Mouse (Mus musculus) neural tube, embryonic 14.5 days (tissue): ENCODE measurements around the gene Thpo. TPM values are rescaled to one million over a fixed set of nuclear protein-coding genes. Genes with fewer than 3 reads are reported as not detected.
A peak's percentile ranks its signal among the peaks of the same experiment; 100 is the strongest.

ENCODE experiments used
- ATAC-seq: fragments of 200-750 bp; cut with Nextera tagmentation; 2 replicates; pipeline ENCODE4 v1.8.0; 2017; ENCODE audit warnings: low read depth, mild to moderate bottlenecking, moderate TSS enrichment, moderate library complexity
- H3K27ac ChIP-seq: fragments of 300-500 bp; sonication (generic); 2 replicates; pipeline ENCODE4 v1.5.1; 2014; ENCODE audit warnings: low read depth, mild to moderate bottlenecking, control low read depth, low read length, moderate library complexity, mixed read lengths
- H3K27me3 ChIP-seq: fragments of 300-500 bp; sonication (generic); 2 replicates; pipeline ENCODE4 v1.6.1; 2014; ENCODE audit warnings: low read length; ENCODE audit not compliant: control insufficient read depth, insufficient read depth
- H3K36me3 ChIP-seq: fragments of 300-500 bp; sonication (generic); 2 replicates; pipeline ENCODE4 v1.6.1; 2014; ENCODE audit warnings: low read length, mixed read lengths; ENCODE audit not compliant: control insufficient read depth, insufficient read depth
- H3K4me1 ChIP-seq: fragments of 300-500 bp; sonication (generic); 2 replicates; pipeline ENCODE4 v1.6.1; 2014; ENCODE audit warnings: low read length; ENCODE audit not compliant: control insufficient read depth, insufficient read depth
- H3K4me2 ChIP-seq: fragments of 300-500 bp; sonication (generic); 2 replicates; pipeline ENCODE4 v1.6.1; 2014; ENCODE audit warnings: mild to moderate bottlenecking, low read depth, low read length, control low read depth
- H3K4me3 ChIP-seq: fragments of 300-500 bp; sonication (generic); 2 replicates; pipeline ENCODE4 v1.5.1; 2014; ENCODE audit warnings: low read depth, low read length, control low read depth, mixed read lengths
- H3K9ac ChIP-seq: fragments of 300-500 bp; sonication (generic); replicated peaks from 2 replicates; pipeline ENCODE4 v1.6.1; 2014; ENCODE audit warnings: low read depth, mild to moderate bottlenecking, control low read depth, low read length, mixed read lengths
- H3K9me3 ChIP-seq: fragments of 300-500 bp; sonication (generic); 2 replicates; pipeline ENCODE4 v1.6.1; 2016; ENCODE audit warnings: low read length; ENCODE audit not compliant: control insufficient read depth
- WGBS: fragments of 180-500 bp; shearing (Covaris S2); extraction: QIAGEN DNeasy Blood & Tissue Kit; methylation state at CpG from one replicate; pipeline ENCODE4 v1.1.7; 2014; 5-methylcytosine and 5-hydroxymethylcytosine counted together
- polyA plus RNA-seq: library from polyadenylated mRNA; unstranded; fragments of >200 nt; fragmentation: Nextera tagmentation; extraction: Ambion mirVana; gene quantifications from 2 replicates; pipeline ENCODE4 v1.2.1, GENCODE M21; 2014

The Thpo gene
- polyA plus RNA-seq = 0.99 and 1.6 TPM in 2 replicates

GRCm38 (mm10) chr16:20733731-20734730 is at the start of gene Thpo:
Gene Thpo (minus strand): TSS chr16:20734511.
- Histone ChIP-seq H3K36me3 (no peaks in the 10 kb centered on the region), H3K27ac (no peak within 1 kb of the TSS; the same call in 1 of the 2 replicates), H3K9ac (peak within 1 kb of the TSS; percentile 61), H3K9me3 (no peaks in the 10 kb centered on the region), H3K4me3 (peak within 1 kb of the TSS; percentile 49), H3K4me1 (peaks cover 13% of the 10 kb centered on the region), H3K27me3 (peaks cover 9% of the 10 kb centered on the region), H3K4me2 (peak within 1 kb of the TSS; percentile 72)
- no peak for ATAC-seq
- WGBS = 1% methylated on average over 45 of the region's 45 CpGs

GRCm38 (mm10) chr16:20783891-20784290 is 49.6 kb upstream of the Thpo start:
- no peak for ATAC-seq
- no peaks in the 10 kb centered on the region for H3K36me3 ChIP-seq
- H3K4me3 ChIP-seq = no peak overlapping the region
- no peaks in the 10 kb centered on the region for H3K4me1 ChIP-seq
- no peak overlapping the region for H3K27ac ChIP-seq
- 93% methylated on average over 2 of the region's 2 CpGs for WGBS
- H3K9ac ChIP-seq = no peak overlapping the region
- no peaks in the 10 kb centered on the region for H3K9me3 ChIP-seq
- no peak overlapping the region for H3K4me2 ChIP-seq
- no peaks in the 10 kb centered on the region for H3K27me3 ChIP-seq

DNA sequence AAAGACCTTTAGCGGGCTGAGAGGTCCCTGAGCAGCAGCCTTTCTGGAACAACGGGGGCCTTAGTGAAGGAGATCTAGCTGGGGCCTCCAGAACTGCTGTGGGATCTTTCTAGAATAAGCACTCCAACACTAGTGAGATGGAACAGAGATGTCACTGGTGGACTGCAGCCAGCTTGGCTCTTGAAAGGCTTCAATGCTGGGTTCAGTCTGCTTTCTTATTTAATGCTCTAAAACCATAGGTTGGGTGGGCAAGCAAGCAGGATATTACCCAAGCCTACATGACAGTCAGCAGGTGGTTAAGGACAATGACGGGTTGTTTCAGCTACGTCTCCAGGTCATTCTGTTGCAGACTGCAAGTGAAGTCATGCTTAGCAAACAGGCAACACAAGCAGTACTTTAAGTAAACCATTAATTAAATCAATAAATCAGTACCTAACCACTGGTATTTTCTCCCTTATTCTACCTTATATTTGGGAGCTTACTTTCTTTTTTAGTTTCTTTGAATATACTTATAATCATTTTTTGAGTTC is 46.9 kb upstream of the Thpo start:
- Histone ChIP-seq H3K4me3 (no peak overlapping the region), H3K9me3 (no peaks in the 10 kb centered on the region), H3K36me3 (no peaks in the 10 kb centered on the region), H3K9ac (no peak overlapping the region), H3K27me3 (no peaks in the 10 kb centered on the region), H3K4me1 (no peaks in the 10 kb centered on the region), H3K4me2 (no peak overlapping the region), H3K27ac (no peak overlapping the region)
- 75% methylated on average over 4 of the region's 4 CpGs for WGBS
- no peak for ATAC-seq

DNA sequence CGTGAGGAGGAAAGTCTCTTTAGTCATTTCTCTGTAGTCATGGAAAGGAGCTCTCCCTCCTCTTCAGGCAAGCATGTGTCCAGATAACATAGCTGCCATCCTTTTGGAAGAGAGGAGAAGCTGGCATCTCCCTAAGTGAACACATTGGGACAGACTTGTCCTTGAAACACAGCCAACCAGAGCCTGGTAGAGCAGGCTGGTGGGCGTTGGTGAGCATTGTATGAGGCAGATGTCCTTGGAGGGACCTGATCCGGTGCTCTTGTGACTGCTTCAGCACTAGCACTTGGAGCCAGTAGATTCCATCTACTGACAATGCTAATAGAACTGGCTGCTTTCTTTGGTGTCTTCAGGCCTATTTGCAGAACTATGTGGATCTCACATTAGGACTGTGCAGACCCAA is 45.5 kb upstream of the Thpo start:
- H3K4me2 ChIP-seq = no peak overlapping the region
- H3K27ac ChIP-seq = no peak overlapping the region
- H3K9me3 ChIP-seq = no peaks in the 10 kb centered on the region
- 90% methylated on average over 3 of the region's 3 CpGs for WGBS
- H3K4me3 ChIP-seq = no peak overlapping the region
- ATAC-seq = no peak
- no peaks in the 10 kb centered on the region for H3K27me3 ChIP-seq
- no peaks in the 10 kb centered on the region for H3K4me1 ChIP-seq
- no peak overlapping the region for H3K9ac ChIP-seq
- H3K36me3 ChIP-seq = no peaks in the 10 kb centered on the region

- Histone ChIP-seq H3K27ac (no peak overlapping the region), H3K4me2 (no peak overlapping the region), H3K9ac (no peak overlapping the region), H3K36me3 (no peaks in the 10 kb centered on the region), H3K4me3 (no peak overlapping the region), H3K4me1 (no peaks in the 10 kb centered on the region), H3K27me3 (no peaks in the 10 kb centered on the region), H3K9me3 (no peaks in the 10 kb centered on the region)
- ATAC-seq = no peak
- WGBS = 81% methylated on average over 5 of the region's 5 CpGs
Measured at GRCm38 (mm10) chr16:20775021-20775420, 40.7 kb upstream of the Thpo start.

DNA sequence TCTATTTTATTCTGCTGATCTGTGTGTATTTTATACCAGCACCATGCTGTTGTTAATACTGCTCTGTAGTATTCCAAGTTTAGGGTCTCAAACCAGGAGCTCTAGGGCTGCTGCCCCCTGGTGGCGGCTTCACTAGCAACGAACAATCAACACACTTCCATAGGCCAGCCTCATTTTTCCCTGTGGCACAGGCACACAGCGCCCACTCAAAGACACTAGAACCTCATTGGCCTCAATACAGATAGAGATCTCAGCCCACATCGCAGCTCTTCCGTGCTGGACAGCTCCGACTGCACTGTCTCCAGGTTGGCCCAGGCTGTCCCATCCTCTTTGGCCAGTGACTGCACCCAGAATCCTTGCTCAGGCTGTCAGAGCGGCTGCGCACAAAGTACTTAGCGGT is 30.9 kb upstream of the Thpo start:
- H3K4me1 ChIP-seq = no peaks in the 10 kb centered on the region
- no peak overlapping the region for H3K4me3 ChIP-seq
- H3K27me3 ChIP-seq = no peaks in the 10 kb centered on the region
- no peak for ATAC-seq
- no peak overlapping the region for H3K27ac ChIP-seq
- no peaks in the 10 kb centered on the region for H3K9me3 ChIP-seq
- H3K4me2 ChIP-seq = no peak overlapping the region
- no peak overlapping the region for H3K9ac ChIP-seq
- H3K36me3 ChIP-seq = no peaks in the 10 kb centered on the region
- 48% methylated on average over 9 of the region's 9 CpGs for WGBS

- no peak overlapping the region for H3K4me2 ChIP-seq
- no peak for ATAC-seq
- H3K4me3 ChIP-seq = no peak overlapping the region
- WGBS = 14% methylated on average over 3 of the region's 3 CpGs
- H3K9me3 ChIP-seq = no peaks in the 10 kb centered on the region
- no peaks in the 10 kb centered on the region for H3K36me3 ChIP-seq
- H3K27me3 ChIP-seq = no peaks in the 10 kb centered on the region
- H3K27ac ChIP-seq = no peak overlapping the region
- H3K4me1 ChIP-seq = no peaks in the 10 kb centered on the region
- H3K9ac ChIP-seq = no peak overlapping the region
Measured at GRCm38 (mm10) chr16:20761681-20762080, 27.4 kb upstream of the Thpo start.

DNA sequence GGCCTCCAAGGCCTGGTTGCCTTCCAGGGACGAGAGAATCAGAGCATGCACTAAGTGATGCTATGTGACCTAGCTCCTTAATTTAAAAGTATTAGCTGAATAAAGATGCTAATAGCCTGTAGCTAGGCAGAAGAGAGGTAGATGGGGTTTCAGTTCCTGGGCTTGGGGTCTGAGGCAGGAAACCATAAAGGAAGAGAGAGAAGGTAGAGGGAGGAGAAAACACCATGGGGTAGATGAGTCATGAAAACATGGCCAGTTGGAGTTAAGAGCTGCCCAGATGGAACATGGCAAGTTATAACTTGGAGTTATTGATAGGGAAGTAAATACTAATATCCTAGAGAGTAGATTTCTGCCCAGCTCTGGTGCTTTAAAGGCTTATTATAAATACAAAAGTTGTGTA is 23.1 kb upstream of the Thpo start:
- no peaks in the 10 kb centered on the region for H3K4me1 ChIP-seq
- 87% methylated on average over 1 of the region's 1 CpGs for WGBS
- no peaks in the 10 kb centered on the region for H3K36me3 ChIP-seq
- H3K27me3 ChIP-seq = no peaks in the 10 kb centered on the region
- H3K9me3 ChIP-seq = no peaks in the 10 kb centered on the region
- ATAC-seq = no peak
- no peak overlapping the region for H3K9ac ChIP-seq
- no peak overlapping the region for H3K27ac ChIP-seq
- no peak overlapping the region for H3K4me3 ChIP-seq
- H3K4me2 ChIP-seq = no peak overlapping the region

- ATAC-seq = no peak
- no peaks in the 10 kb centered on the region for H3K36me3 ChIP-seq
- no peak overlapping the region for H3K4me2 ChIP-seq
- H3K9ac ChIP-seq = no peak overlapping the region
- no peaks in the 10 kb centered on the region for H3K27me3 ChIP-seq
- no peak overlapping the region for H3K27ac ChIP-seq
- WGBS = 94% methylated on average over 5 of the region's 5 CpGs
- no peaks in the 10 kb centered on the region for H3K4me1 ChIP-seq
- no peak overlapping the region for H3K4me3 ChIP-seq
- no peaks in the 10 kb centered on the region for H3K9me3 ChIP-seq
Measured at GRCm38 (mm10) chr16:20756052-20756451, 21.7 kb upstream of the Thpo start.
